Mouse (Mus musculus) c-Kit-positive CD71-positive TER-119-positive erythroid progenitor cells, embryonic 14.5 days (primary cell): ENCODE results near the gene Edrf1.
A peak's percentile ranks its signal among the peaks of the same experiment; 100 is the strongest.

Experiments
- DNase-seq: peaks from one replicate; pipeline ENCODE4 v3.0.0-alpha.2; 2013; ENCODE audit warnings: low spot score

Edrf1 gene

DNA sequence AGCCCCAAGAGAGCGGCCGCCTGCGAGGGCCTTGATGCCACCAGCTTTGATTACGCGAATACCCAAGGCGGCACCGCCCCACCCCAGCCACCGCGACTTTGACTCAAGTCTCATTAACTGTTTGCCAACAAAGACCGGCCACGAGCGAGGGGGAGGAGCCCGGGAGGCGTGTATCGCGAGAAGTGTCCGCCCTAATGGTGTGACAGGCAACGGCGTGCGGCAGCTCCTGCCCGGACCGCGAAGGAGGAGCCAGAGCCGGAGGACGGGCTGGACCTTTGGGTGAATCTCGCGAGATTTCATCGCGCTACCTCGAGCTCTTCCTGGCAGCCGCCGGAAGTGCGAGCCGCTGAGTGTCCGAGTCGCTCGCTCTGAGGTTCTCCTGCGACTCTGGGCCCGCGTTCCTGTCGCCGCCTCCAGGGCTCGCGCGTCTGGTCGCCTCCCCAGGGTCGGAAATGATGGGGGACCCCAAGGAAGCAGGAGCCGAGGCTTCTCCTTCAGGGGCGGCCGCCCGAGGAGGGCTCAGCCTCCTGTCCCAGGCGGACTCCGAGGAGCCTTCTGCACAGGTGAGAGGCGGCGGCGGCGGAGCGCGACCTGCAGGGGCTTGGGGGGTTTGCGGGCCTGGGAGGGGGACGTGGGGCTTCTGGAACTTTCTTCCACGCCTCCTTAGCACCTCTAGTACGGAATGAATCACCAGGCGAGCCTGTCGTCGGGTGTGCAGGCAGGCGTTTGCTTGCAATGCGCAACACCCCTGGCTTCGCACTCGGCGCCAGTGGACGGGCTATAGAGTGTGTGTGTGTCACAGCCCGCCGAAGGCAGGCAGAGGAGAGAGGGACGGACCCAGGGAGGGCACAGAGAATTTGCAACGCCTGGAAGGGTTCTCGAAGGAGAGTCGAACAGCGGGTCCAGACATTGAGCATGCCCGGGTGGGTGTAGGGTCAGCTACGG, at the start of gene Edrf1:
Gene Edrf1 (plus strand): TSS at position 183 of the 945 bp plus-strand sequence.
- DNase-seq: peak; percentile 99

DNA sequence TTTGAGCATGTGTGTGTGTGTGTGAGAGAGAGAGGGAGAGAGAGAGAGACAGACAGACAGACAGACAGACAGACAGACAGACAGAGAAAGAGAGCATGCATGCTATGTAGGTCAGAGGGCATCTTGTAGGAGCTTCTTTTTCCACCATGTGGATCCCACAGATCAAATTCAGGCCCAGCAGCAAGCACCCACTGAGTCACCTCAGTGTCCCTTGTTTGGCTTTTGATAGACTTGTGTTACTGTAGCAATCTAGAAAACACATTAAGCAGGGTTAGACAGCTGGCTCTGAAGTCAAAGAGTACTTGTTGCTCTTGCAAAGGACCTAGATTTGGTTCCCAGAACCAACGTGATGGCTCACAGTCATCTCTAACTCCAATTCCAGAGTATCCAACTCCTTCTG, 45.6 kb upstream of the Edrf1 start:
- DNase-seq: no peak

GRCm38 (mm10) chr7:133600558-133600957, 36.8 kb upstream of the Edrf1 start:
- DNase-seq: no peak

- DNase-seq: no peak
Observed at GRCm38 (mm10) chr7:133602058-133602457, 35.3 kb upstream of the Edrf1 start, which contains the start of gene Tex36. Gene Tex36, minus strand, starts transcription at chr7:133602158.

DNA sequence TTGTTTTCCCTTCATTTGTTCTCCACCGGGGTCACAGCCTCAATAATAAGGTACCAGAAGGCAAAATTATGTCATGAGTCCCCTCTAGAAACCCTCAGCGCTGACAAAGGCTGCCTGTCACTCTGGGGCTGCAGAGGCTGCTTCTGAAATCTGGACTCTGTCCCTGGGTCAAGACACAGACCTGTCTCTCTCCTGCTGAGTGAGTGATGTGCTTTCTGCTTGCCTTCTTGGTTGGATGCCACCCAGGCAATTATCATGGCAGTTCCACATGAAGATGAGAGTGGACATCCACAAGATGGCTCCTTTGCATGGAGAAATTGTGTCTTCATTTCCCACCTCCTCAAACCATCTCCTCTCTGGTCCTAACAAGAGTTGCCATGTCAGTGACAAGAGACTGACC, 34.2 kb upstream of the Edrf1 start:
- DNase-seq: no peak

DNA sequence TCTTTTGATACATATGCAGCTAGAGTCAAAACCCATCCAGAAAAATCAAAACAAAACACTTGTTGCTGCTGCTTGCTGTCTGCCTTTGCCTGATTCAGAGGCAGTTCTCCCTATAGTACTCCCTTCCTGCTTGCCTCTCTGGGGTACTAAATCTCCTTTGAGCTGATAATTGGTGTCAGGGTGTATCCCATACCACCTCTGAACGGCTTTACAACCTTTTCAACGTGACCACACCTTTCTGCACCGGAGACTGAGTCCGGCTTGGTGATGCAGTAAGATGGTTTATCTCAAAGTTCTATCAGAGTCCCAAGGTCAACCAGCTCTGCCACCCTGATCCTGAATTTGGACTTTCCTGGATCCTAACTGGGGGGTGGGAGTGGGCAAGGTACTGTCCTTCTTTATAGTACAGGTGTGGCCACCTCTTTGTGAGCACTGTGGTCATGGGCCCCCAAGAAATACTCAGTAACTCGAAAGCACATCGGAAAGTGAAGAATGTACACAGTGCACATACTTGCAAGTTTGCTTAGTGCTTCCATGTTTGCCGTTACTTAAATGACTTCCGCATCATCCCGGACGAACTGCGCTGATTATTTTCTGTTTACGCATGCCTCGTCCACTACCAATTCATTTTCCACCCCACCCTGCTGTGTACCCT, 32.8 kb upstream of the Edrf1 start:
- no peak for DNase-seq

DNA sequence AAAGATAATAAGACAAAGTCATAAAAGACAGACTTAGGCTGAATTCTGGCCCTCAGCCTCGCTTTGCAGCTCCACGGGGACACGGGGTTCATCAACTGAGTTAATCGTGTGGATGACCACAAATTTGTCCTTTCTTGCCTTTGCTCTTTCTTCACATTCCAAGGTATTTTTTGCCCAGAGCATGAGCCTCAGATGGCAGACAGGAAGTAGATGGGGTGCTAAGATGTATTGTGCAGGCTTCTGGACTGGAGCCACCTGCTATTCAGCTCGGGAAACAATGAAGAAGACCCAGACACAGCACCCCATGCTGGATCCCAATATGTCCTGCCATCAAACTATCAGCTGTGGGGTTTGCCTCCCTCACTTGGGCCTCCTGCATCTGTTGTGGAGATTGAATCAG, 30.0 kb upstream of the Edrf1 start:
- DNase-seq: no peak

DNA sequence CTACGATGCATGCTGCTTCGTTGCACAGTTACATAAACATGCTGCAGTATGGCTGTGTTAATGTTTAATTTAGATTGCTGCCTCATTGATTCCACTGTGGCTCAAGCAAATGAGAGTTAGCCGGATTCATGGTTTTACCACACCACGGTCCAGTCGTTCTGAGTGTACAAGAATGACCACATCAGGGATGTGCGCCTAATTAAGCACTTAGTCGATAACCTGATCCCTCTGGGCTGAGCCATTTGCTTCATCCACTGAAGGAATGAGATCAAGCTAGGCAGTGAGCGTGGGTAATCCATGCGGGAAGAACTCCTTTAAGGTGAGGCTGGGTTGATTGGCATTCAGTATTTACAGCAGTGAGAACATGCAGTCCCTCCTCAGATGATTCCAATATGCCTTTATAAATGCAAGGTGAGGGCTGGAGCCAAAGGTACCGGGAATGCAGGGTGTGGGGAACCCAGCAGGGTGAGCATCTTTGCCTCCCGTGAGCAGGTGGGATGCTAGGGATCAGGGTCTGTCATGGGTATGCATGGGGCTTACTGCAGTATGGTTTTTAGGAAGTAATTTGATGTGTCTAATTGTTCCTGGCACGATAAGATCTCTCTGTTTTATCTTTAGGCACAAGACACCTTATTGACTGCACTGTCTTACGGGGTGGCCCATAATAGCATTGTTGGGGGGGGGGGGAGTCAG, 29.3 kb upstream of the Edrf1 start:
- DNase-seq: no peak

DNA sequence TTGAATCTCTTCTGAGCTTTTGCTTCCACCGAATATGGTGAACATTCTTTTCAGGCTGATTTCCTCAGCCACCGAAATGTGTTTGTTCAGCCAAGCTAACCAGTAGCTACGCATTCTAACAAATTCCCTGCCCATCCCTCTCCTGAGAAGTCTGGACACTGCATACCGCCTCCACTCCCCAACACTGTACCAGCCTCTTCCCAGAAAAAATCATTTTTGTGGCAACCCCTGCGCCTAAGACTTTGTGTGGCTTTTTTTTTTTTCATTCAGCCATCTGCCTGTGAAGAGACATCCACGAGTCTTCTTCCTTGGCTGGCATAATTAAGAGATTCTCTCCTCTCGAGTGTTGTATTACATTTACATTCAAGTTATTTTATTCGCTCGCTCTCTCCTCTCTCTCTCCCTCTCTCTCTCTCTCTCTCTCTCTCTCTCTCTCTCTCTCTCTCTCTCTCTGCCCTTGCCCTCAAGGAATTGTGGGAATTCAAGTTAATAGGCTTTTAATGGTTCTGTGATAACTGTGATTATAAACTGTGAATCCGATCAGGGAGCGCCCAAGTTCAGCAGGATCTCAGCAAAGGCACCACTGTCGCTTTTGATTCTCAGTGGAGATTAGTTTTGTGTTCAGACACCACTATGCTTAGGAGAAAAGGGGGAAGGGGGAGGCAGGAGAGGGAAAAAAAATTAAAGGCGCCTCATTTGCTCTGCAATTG, 28.6 kb upstream of the Edrf1 start:
- no peak for DNase-seq

- no peak for DNase-seq
Observed at GRCm38 (mm10) chr7:133609585-133609984, 27.8 kb upstream of the Edrf1 start.

- no peak for DNase-seq
Observed at GRCm38 (mm10) chr7:133612981-133613380, 24.4 kb upstream of the Edrf1 start.

DNA sequence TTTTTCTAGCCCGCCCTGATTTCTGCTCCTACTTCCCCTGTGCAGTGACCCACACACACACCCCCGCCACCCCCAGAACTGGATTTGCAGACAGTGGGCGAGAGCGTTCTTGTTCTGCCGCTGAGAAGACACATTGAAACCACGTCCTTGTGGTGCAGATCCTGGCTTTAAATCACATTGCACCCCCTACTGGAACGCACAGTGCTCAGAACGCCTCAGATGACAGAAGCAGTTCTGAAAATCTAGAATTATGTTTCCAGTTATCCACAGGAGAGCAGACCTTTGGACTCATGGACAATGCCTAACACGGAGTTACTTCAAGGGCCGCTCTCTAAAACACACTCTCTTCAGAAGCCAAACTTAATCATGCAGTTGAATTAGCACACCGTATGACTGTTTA, 16.6 kb upstream of the Edrf1 start:
- no peak for DNase-seq

GRCm38 (mm10) chr7:133623226-133623625, 14.1 kb upstream of the Edrf1 start:
- no peak for DNase-seq

DNA sequence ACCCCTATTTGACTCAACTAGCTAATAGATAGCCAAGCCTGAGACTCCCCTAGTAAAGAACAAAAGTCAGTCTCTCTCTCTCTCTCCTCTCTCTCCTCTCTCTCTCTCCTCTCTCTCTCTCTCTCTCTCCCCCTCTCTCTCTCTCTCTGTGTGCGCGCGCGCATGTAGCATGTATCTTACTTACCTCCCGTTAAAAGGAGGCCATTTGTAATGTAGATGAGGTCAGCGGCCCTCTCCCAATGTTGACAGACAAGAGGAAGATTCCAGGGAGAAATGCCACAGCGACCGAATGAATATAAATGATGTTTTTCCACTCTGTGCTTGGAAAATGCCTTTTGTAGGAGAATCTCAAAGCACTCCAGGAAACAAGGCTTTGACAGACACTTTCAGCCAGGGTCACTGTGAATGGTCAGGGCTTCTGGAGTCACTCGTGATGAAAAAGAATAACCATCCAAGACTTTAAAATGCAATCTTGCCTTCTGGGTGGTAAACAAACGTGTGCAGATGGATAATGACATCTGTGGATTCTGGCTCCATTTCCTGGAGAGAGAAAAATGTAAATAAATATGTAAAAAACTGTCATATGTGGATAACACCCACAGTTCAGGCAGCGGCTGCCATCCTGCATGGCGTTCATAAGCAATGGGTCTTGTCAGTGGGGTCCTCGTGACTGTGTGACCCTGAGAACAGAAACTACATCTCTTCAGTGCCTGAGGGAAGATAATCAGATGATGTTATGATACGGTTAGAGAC, 10.0 kb upstream of the Edrf1 start:
- no peak for DNase-seq

- DNase-seq: no peak
Observed at GRCm38 (mm10) chr7:133630821-133631220, 6.5 kb upstream of the Edrf1 start.

DNA sequence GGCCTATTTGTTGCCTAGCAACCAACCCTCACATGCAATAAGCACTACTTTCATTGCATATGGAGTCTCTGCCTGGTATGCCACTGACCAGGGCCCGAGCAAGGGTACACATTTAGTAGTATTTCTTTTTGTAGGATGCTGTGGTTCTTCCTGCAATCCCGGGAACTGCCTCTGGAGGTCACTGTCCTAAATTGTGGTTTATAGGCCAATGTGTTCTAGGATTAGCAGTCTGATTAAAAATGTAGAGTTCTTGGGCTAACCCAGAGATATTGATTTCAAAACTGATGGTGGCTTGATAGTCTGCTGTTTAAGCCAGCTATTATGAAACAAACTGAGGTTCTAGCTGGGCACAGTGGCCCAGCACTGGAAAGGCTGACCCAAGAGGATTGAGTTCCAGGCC, 4.9 kb upstream of the Edrf1 start:
- DNase-seq: peak; percentile 50

- DNase-seq: no peak
Observed at GRCm38 (mm10) chr7:133634932-133635650, 2.3 kb upstream of the Edrf1 start.

DNA sequence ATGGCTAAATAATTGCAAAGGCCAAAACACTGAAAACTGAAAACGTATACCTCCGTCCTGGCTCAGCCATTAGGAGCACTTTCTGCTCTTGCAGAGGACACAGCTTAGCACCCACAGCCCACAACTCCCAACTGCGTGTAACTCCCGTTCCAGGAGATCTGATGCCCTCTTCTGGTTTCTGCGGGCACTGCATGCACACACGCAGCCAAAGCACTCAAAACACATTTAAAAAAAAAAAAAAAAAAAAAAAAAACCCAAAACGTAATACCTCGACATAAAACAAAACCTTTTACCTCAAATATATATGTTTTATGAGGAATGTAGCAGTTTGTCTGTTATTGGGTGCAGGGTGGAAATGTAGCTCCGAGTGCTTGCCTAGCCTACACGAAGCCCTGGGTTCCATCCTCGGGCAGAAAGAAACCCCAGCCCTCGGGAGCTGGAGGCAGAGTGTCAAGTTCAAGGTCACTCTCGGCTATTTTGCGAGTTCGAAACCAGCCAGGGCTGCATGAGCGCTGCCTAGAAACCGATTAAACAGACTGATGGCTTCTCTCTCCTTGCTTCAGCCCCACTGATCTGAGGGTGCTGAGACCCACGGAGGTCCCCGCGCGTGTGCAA, 498 bp upstream of the Edrf1 start:
- DNase-seq: peak; percentile 74

- peak; percentile 26 for DNase-seq
Observed at GRCm38 (mm10) chr7:133638306-133638705, 963 bp downstream of the Edrf1 start.

- DNase-seq: no peak
Observed at GRCm38 (mm10) chr7:133638821-133639220, 1.5 kb downstream of the Edrf1 start.
